Mouse (Mus musculus): ENCODE measurements around the gene Olfr1328. TPM values are rescaled to one million over a fixed set of nuclear protein-coding genes. Genes with fewer than 3 reads are reported as not detected.

Olfr1328 gene
- polyA plus RNA-seq, 1 experiment from 2014 or later: not detected

GRCm38 (mm10) chr4:118888297-118888696, 50.1 kb downstream of the Olfr1328 start, which contains the start of gene Olfr1330:
Gene Olfr1330, plus strand, starts transcription at chr4:118888597.
- no peaks in the 10 kb centered on the region for H3K9me3 ChIP-seq (ENCODE audit: control insufficient read depth, low read length)
- no peaks in the 10 kb centered on the region for H3K36me3 ChIP-seq (ENCODE audit: control insufficient read depth, insufficient read depth, low read length)
- H3K4me2 ChIP-seq (ENCODE audit: low read depth, low read length): no peak within 1 kb of the TSS
- H3K4me3 ChIP-seq (ENCODE audit: low read depth, low read length): no peak within 1 kb of the TSS
- 83% methylated on average over 1 of the region's 1 CpGs for WGBS
- no peaks in the 10 kb centered on the region for H3K27me3 ChIP-seq (ENCODE audit: control insufficient read depth, insufficient read depth, low read length)
- H3K9ac ChIP-seq (replicated peaks; ENCODE audit: low read depth, low read length): no peak within 1 kb of the TSS
- H3K27ac ChIP-seq (ENCODE audit: low read depth, low read length): no peak within 1 kb of the TSS
- H3K4me1 ChIP-seq (ENCODE audit: control insufficient read depth, insufficient read depth, low read length): no peaks in the 10 kb centered on the region
- no peak for ATAC-seq (ENCODE audit: low read depth)

Other genes starting within 250 kb of the Olfr1328 start
- not detected in 2 replicates for gene Olfr1342, start 245.9 kb downstream of the Olfr1328 start, polyA plus RNA-seq (2014; fragmentation: Nextera tagmentation; extraction: Ambion mirVana)
- not detected in 2 replicates for gene Olfr1341, start 235.1 kb downstream of the Olfr1328 start, polyA plus RNA-seq (2014; fragmentation: Nextera tagmentation; extraction: Ambion mirVana)
- not detected in 2 replicates for gene Olfr1340, start 218.5 kb downstream of the Olfr1328 start, polyA plus RNA-seq (2014; fragmentation: Nextera tagmentation; extraction: Ambion mirVana)
- not detected in 2 replicates for gene Olfr1339, start 206.4 kb downstream of the Olfr1328 start, polyA plus RNA-seq (2014; fragmentation: Nextera tagmentation; extraction: Ambion mirVana)
- gene Olfr1338, start 179.9 kb downstream of the Olfr1328 start, polyA plus RNA-seq (2014; fragmentation: Nextera tagmentation; extraction: Ambion mirVana): not detected in 2 replicates
- not detected in 2 replicates for gene Olfr1337, start 156.0 kb downstream of the Olfr1328 start, polyA plus RNA-seq (2014; fragmentation: Nextera tagmentation; extraction: Ambion mirVana)
- not detected in 2 replicates for gene Olfr1335, start 128.7 kb downstream of the Olfr1328 start, polyA plus RNA-seq (2014; fragmentation: Nextera tagmentation; extraction: Ambion mirVana)
- not detected in 2 replicates for gene Olfr1333, start 102.3 kb downstream of the Olfr1328 start, polyA plus RNA-seq (2014; fragmentation: Nextera tagmentation; extraction: Ambion mirVana)
- gene Olfr1331, start 74.0 kb downstream of the Olfr1328 start, polyA plus RNA-seq (2014; fragmentation: Nextera tagmentation; extraction: Ambion mirVana): not detected in 2 replicates
- not detected in 2 replicates for gene Olfr1330, start 50.0 kb downstream of the Olfr1328 start, polyA plus RNA-seq (2014; fragmentation: Nextera tagmentation; extraction: Ambion mirVana)
- not detected in 2 replicates for gene Olfr1329, start 21.1 kb downstream of the Olfr1328 start, polyA plus RNA-seq (2014; fragmentation: Nextera tagmentation; extraction: Ambion mirVana)
- not detected in 2 replicates for gene Lao1, start 23.0 kb upstream of the Olfr1328 start, polyA plus RNA-seq (2014; fragmentation: Nextera tagmentation; extraction: Ambion mirVana)
- 61.8 and 83.3 TPM in 2 replicates for gene Slc2a1, start 170.1 kb upstream of the Olfr1328 start, polyA plus RNA-seq (2014; fragmentation: Nextera tagmentation; extraction: Ambion mirVana)
- 6.1 TPM in 2 replicates for gene Zfp691, start 235.6 kb upstream of the Olfr1328 start, polyA plus RNA-seq (2014; fragmentation: Nextera tagmentation; extraction: Ambion mirVana)

Measured in neural tube, embryonic 14.5 days (tissue).